Mouse (Mus musculus) cerebellum, adult 2 months (tissue): ENCODE measurements around the gene Ercc1.

Experiments used
- CTCF ChIP-seq: fragments of 200-500 bp; IDR thresholded peaks from 2 replicates; pipeline ENCODE4 v1.5.1; 2011; ENCODE audit warnings: low read depth, mild to moderate bottlenecking, control low read depth, low read length, moderate library complexity, borderline replicate concordance; ENCODE audit not compliant: insufficient read depth
- POLR2A ChIP-seq: fragments of 200-500 bp; IDR thresholded peaks from 2 replicates; pipeline ENCODE4 v1.6.1; 2011; ENCODE audit warnings: low read length, control low read depth, borderline replicate concordance; ENCODE audit not compliant: insufficient read depth

DNA sequence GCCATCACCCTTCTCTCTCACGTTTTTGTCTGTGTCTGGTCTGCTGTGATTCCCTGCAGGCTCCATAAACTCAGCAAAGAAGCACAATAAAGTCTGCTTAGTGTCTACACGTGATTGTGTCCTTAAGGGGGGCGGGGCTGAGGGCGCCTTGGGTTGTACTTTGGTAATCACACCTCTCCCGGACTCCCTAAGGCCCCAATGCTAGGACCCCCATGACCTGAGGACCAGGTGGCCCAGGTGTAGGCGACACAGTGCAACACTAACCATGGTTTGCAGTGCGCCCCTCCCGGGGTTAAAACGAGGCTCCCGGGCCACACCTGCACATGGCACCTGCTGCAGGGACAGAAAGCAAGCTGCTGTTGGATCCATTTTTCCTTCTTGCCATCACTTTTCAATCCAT is 3.3 kb upstream of the Ercc1 start:
- TF ChIP-seq POLR2A (no peak), CTCF (no peak)
